Comparison of ENCODE assay signal across 8 mouse cellular contexts in genomic region chr11:60699524-60700075, GRCm38 (mm10). TPM values are rescaled to one million over a fixed set of nuclear protein-coding genes. Genes with fewer than 3 reads are reported as not detected.
A peak's percentile ranks its signal among the peaks of the same experiment; 100 is the strongest.
DNase-seq lines count a peak whose midpoint lies in the region; ATAC-seq lines count a peak whose summit lies in the region.

Gene Llgl1, plus strand, starts transcription at chr11:60699723.

- peak; percentile 82 for ATAC-seq in hindbrain, embryonic 11.5 days (ENCODE audit: low FRiP score)

- peak within 1 kb of the TSS; percentile 82 for H3K4me2 ChIP-seq in hindbrain, embryonic 11.5 days (replicated peaks; ENCODE audit: low read depth, low read length)

- H3K36me3 ChIP-seq in hindbrain, embryonic 11.5 days (ENCODE audit: control insufficient read depth, insufficient read depth, low read length): no peaks in the 10 kb centered on the region

- peak; percentile 97 for DNase-seq in Muller cell, postnatal 12 days (ENCODE audit: inconsistent ontology term)
- peak; percentile 86 for DNase-seq in cerebellum, adult 9-10 months
- DNase-seq in frontal cortex, adult 2 months (ENCODE audit: extremely low spot score in 1 of 2, low spot score in 1 of 2): peak in 1 of 2 experiments; percentile 78
- DNase-seq in hindbrain, embryonic 11.5 days (ENCODE audit: low spot score): peak; percentile 96
- peak; percentile 74 to 86 for DNase-seq in layer of hippocampus, postnatal 10 days (ENCODE audit: low spot score in 2 of 2)
- DNase-seq in lung, postnatal 14 days: peak; percentile 83
- DNase-seq in retina, adult 2 months (ENCODE audit: low read depth, low spot score): peak; percentile 81
- DNase-seq in thymus, postnatal 36 days: peak; percentile 85 to 91

- H3K9me3 ChIP-seq in hindbrain, embryonic 11.5 days (ENCODE audit: control insufficient read depth, low read length): no peaks in the 10 kb centered on the region

- H3K27me3 ChIP-seq in hindbrain, embryonic 11.5 days (ENCODE audit: control insufficient read depth, insufficient read depth, low read length): no peaks in the 10 kb centered on the region

- peaks cover 10% of the 10 kb centered on the region for H3K4me1 ChIP-seq in hindbrain, embryonic 11.5 days (replicated peaks; ENCODE audit: control insufficient read depth, insufficient read depth, low read length)

- WGBS in hindbrain, embryonic 11.5 days: under 1% methylated on average over 54 of the region's 73 CpGs

- peak within 1 kb of the TSS; percentile 91 for H3K27ac ChIP-seq in hindbrain, embryonic 11.5 days (ENCODE audit: low read depth, low read length)

- peak within 1 kb of the TSS; percentile 96 for H3K9ac ChIP-seq in hindbrain, embryonic 11.5 days (ENCODE audit: low read depth, low read length)

- H3K4me3 ChIP-seq in hindbrain, embryonic 11.5 days (ENCODE audit: low read depth, low read length): peak within 1 kb of the TSS; percentile 89

RNA-seq across cellular contexts. Expression of gene Llgl1, which starts in this region (rescaled TPM):
- 56.5 and 56.9 TPM in 2 replicates for polyA plus RNA-seq in frontal cortex, adult 2 months (2012; rRNA removed)
- polyA plus RNA-seq in hindbrain, embryonic 11.5 days (2014; fragmentation: Nextera tagmentation; extraction: Ambion mirVana): 70.4 and 85.8 TPM in 2 replicates
- total RNA-seq in layer of hippocampus, postnatal 10 days (2021): 10 to 100 TPM; 42.5 to 47.3 TPM
